Mouse (Mus musculus) thymus, adult 2 months (tissue): ENCODE results near the gene Ikzf4.

ENCODE experiments used
- CTCF ChIP-seq: fragments of 200-500 bp; IDR thresholded peaks from 2 replicates; pipeline ENCODE4 v1.5.1; 2012; ENCODE audit warnings: mild to moderate bottlenecking, control low read depth, low read length, moderate library complexity, borderline replicate concordance; ENCODE audit not compliant: control insufficient read depth, poor library complexity, insufficient read depth; ENCODE audit errors: extremely low read depth
- POLR2A ChIP-seq: fragments of 200-500 bp; IDR thresholded peaks from 2 replicates; pipeline ENCODE4 v1.6.1; 2012; ENCODE audit warnings: mild to moderate bottlenecking, low read length, control low read depth, moderate library complexity; ENCODE audit not compliant: control insufficient read depth, poor library complexity, insufficient read depth; ENCODE audit errors: extremely low read depth

DNA sequence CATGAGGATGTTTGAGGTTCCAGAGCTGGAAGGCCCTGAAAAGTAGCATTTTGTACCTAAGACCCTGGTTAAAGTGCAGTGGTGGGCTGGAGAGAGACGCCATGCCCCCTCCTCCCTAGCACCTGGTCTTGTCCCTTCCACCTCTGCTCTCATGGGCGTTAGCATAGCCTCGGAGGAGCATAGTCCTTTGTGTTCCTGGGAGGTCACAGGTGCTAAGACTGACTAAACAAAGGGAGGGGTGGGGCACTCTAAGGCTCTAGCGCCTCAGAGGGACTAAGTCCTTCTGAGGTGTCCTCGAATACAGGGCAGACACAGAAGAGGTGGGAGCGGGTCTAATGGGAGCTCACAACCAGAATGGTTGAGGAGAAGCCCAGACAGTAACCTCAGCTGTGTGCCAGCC, 14.2 kb downstream of the Ikzf4 start:
- TF ChIP-seq POLR2A (no peak), CTCF (no peak)
